Mouse (Mus musculus) kidney, embryonic 16.5 days (tissue): Measurements from ENCODE around the gene Gm20388. TPM values are rescaled to one million over a fixed set of nuclear protein-coding genes. Genes with fewer than 3 reads are reported as not detected.
A peak's percentile ranks its signal among the peaks of the same experiment; 100 is the strongest.

ENCODE experiments used
- ATAC-seq: fragments of 200-750 bp; cut with Nextera tagmentation; 2 replicates; pipeline ENCODE4 v1.8.0; 2017; ENCODE audit warnings: moderate TSS enrichment; ENCODE audit not compliant: low FRiP score, low TSS enrichment
- H3K27ac ChIP-seq: fragments of 300-500 bp; sonication (generic); 2 replicates; pipeline ENCODE4 v1.5.1; 2014; ENCODE audit warnings: low read length
- H3K27me3 ChIP-seq: fragments of 300-500 bp; sonication (generic); 2 replicates; pipeline ENCODE4 v1.6.1; 2014; ENCODE audit warnings: low read length, control low read depth, mixed read lengths; ENCODE audit not compliant: insufficient read depth
- H3K36me3 ChIP-seq: fragments of 300-500 bp; sonication (generic); 2 replicates; pipeline ENCODE4 v1.6.1; 2014; ENCODE audit warnings: low read length, control low read depth, mixed read lengths; ENCODE audit not compliant: insufficient read depth
- H3K4me1 ChIP-seq: fragments of 300-500 bp; sonication (generic); 2 replicates; pipeline ENCODE4 v1.6.1; 2014; ENCODE audit warnings: low read length, control low read depth, mixed read lengths; ENCODE audit not compliant: insufficient read depth
- H3K4me2 ChIP-seq: fragments of 300-500 bp; sonication (generic); replicated peaks from 2 replicates; pipeline ENCODE4 v1.6.1; 2014; ENCODE audit warnings: low read depth, low read length
- H3K4me3 ChIP-seq: fragments of 300-500 bp; sonication (generic); 2 replicates; pipeline ENCODE4 v1.5.1; 2014; ENCODE audit warnings: mild to moderate bottlenecking, low read length
- H3K9ac ChIP-seq: fragments of 300-500 bp; sonication (generic); replicated peaks from 2 replicates; pipeline ENCODE4 v1.6.1; 2014; ENCODE audit warnings: low read length
- H3K9me3 ChIP-seq: fragments of 300-500 bp; sonication (generic); 2 replicates; pipeline ENCODE4 v1.6.1; 2016; ENCODE audit warnings: low read length, control low read depth
- WGBS: fragments of 180-500 bp; shearing (Covaris S2); extraction: QIAGEN DNeasy Blood & Tissue Kit; methylation state at CpG from one replicate; pipeline ENCODE4 v1.1.7; 2014; 5-methylcytosine and 5-hydroxymethylcytosine counted together
- polyA plus RNA-seq: library from polyadenylated mRNA; unstranded; fragments of >200 nt; fragmentation: Nextera tagmentation; extraction: Ambion mirVana; gene quantifications from 2 replicates; pipeline ENCODE4 v1.2.1, GENCODE M21; 2015

Gm20388 gene
- polyA plus RNA-seq, 1 experiment from 2014 or later = 7.7 TPM

DNA sequence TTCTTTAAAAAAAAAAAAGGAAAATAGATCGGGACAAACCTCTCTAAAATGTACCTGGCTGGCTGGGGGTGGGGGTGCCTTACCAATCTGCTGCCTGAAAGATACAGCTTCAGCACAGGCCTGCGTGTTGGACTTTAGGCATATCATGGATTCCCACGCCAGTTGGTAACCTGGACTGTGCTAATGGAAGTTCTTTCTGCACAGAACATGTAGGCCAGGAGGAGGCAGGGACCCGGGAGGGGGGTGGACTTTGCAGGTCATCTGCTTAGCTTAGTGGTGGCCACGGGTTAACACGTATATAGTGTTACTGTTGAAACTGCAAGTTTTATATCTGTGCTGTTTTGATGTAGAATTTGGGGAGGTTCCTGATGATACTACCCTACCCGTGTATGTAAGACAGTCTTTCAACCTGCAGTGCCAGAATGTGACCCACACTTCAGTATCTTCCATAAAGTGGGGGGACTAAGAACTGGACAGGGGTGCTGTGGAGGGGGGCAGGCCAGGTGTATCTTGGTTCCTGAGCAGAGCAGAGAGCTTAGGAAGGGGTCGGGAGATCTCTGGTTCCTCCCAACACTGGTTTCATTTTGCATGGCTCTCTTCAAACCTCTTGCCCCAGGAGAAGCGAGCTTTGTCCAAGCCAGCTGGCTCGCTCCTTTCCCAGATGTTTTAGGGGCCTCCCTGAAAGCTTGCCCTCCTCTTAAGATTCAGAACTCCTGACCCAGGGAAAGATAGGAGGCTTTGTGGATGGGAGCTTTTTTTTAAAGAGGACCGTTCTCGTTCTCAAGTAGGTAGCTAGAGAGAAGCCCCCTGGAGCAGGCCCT lies 1209.2 kb downstream of the Gm20388 start:
- H3K27me3 ChIP-seq = peaks cover 28% of the 10 kb centered on the region
- peaks cover 2% of the 10 kb centered on the region; the same call in 1 of the 2 replicates for H3K9me3 ChIP-seq
- H3K4me1 ChIP-seq = peaks cover 42% of the 10 kb centered on the region
- H3K4me3 ChIP-seq = peak overlapping the region; percentile 70
- H3K27ac ChIP-seq = peak overlapping the region; percentile 79
- H3K36me3 ChIP-seq = peaks cover 21% of the 10 kb centered on the region; the same call in 1 of the 2 replicates
- H3K4me2 ChIP-seq = peak overlapping the region; percentile 56
- peak overlapping the region; percentile 80 for H3K9ac ChIP-seq
- no peak for ATAC-seq
- WGBS = 8% methylated on average over 12 of the region's 12 CpGs

GRCm38 (mm10) chr8:121120456-121121419 lies 1210.1 kb downstream of the Gm20388 start:
- H3K4me1 ChIP-seq = peaks cover 42% of the 10 kb centered on the region
- H3K9ac ChIP-seq = peak overlapping the region; percentile 80
- no peak for ATAC-seq
- H3K27ac ChIP-seq = peak overlapping the region; percentile 79
- H3K4me3 ChIP-seq = peak overlapping the region; percentile 70
- peaks cover 21% of the 10 kb centered on the region; the same call in 1 of the 2 replicates for H3K36me3 ChIP-seq
- H3K4me2 ChIP-seq = peak overlapping the region; percentile 56
- peaks cover 27% of the 10 kb centered on the region for H3K27me3 ChIP-seq
- H3K9me3 ChIP-seq = peaks cover 2% of the 10 kb centered on the region; the same call in 1 of the 2 replicates
- WGBS = 14% methylated on average over 17 of the region's 17 CpGs

GRCm38 (mm10) chr8:121121704-121122103 lies 1211.1 kb downstream of the Gm20388 start:
- Histone ChIP-seq H3K4me2 (peak overlapping the region; percentile 56), H3K36me3 (peaks cover 21% of the 10 kb centered on the region; the same call in 1 of the 2 replicates), H3K27me3 (peaks cover 37% of the 10 kb centered on the region), H3K4me3 (peak overlapping the region; percentile 70), H3K9ac (peak overlapping the region; percentile 80), H3K4me1 (peaks cover 52% of the 10 kb centered on the region), H3K27ac (peak overlapping the region; percentile 40), H3K9me3 (peaks cover 2% of the 10 kb centered on the region; the same call in 1 of the 2 replicates)
- no peak for ATAC-seq
- 28% methylated on average over 8 of the region's 8 CpGs for WGBS

DNA sequence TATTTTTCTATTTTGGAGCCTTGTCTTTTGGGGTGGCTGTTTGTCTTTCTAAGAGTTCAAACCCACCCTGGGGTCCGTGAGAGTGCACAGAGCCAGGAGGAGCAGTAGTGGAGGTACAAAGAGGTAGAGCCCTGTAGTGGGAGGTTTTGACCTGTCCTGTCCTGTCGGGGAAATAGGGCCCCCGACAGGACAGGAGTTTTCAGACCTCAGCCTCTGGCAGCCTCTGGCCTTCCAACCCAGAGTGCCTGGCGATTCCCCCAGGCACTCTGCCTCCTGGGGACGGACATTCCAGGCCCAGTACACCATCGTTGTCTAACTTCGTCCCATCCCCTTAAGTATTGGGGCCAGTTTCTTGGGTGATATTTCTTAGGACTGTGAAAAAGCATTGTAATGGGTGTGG lies 1211.7 kb downstream of the Gm20388 start:
- H3K27me3 ChIP-seq = peaks cover 43% of the 10 kb centered on the region

DNA sequence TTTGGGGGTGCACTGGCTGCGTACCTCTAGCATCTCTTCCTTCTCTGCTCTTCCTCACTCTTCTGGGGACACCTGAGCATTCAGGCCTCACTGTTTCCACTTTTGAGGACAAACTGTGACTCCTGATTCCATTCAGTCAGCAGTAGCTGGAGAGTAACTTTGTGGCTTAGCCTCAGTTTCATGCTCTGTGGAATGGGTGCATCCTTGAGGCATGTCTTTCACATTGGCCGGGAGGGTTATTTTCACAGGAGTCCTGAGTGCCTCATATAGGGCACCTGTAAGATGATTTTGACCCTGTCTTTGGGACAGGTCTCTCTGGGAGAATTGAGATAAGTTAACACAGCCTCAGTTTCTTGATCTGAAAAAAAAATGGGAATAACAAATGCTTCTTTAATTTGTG lies 1212.5 kb downstream of the Gm20388 start:
- no peak for ATAC-seq
- Histone ChIP-seq H3K9me3 (peaks cover 2% of the 10 kb centered on the region; the same call in 1 of the 2 replicates), H3K36me3 (peaks cover 21% of the 10 kb centered on the region; the same call in 1 of the 2 replicates), H3K4me3 (no peak overlapping the region), H3K27me3 (peaks cover 44% of the 10 kb centered on the region), H3K4me2 (peak overlapping the region; percentile 56; the same call in 1 of the 2 replicates), H3K4me1 (peaks cover 64% of the 10 kb centered on the region), H3K27ac (0 out of 2 replicates have a peak overlapping the region, but pooled peaks have one; percentile 8), H3K9ac (no peak overlapping the region)
- 77% methylated on average over 2 of the region's 2 CpGs for WGBS

More for the DNA sequence above, 1211.7 kb downstream of the Gm20388 start:
- H3K4me1 ChIP-seq = peaks cover 59% of the 10 kb centered on the region
- peak overlapping the region; percentile 80 for H3K9ac ChIP-seq
- peaks cover 21% of the 10 kb centered on the region; the same call in 1 of the 2 replicates for H3K36me3 ChIP-seq
- H3K27ac ChIP-seq = peak overlapping the region; percentile 40
- WGBS = 30% methylated on average over 7 of the region's 7 CpGs
- H3K9me3 ChIP-seq = peaks cover 2% of the 10 kb centered on the region; the same call in 1 of the 2 replicates
- peak overlapping the region; percentile 56 for H3K4me2 ChIP-seq
- ATAC-seq = no peak
- H3K4me3 ChIP-seq = peak overlapping the region; percentile 70

- ATAC-seq = peak; percentile 66
- Histone ChIP-seq H3K27me3 (peaks cover 59% of the 10 kb centered on the region), H3K9me3 (peaks cover 2% of the 10 kb centered on the region; the same call in 1 of the 2 replicates), H3K4me1 (peaks cover 79% of the 10 kb centered on the region), H3K36me3 (peaks cover 21% of the 10 kb centered on the region; the same call in 1 of the 2 replicates), H3K9ac (peak overlapping the region; percentile 63; the same call in 1 of the 2 replicates), H3K4me3 (peak overlapping the region; percentile 48), H3K4me2 (peak overlapping the region; percentile 69), H3K27ac (peak overlapping the region; percentile 95)
- 3% methylated on average over 17 of the region's 17 CpGs for WGBS
Observed at GRCm38 (mm10) chr8:121124547-121125239, 1214.1 kb downstream of the Gm20388 start.

GRCm38 (mm10) chr8:121125311-121125876 lies 1214.8 kb downstream of the Gm20388 start:
- ATAC-seq = peak; percentile 83
- peak overlapping the region; percentile 48 for H3K4me3 ChIP-seq
- H3K27me3 ChIP-seq = peaks cover 61% of the 10 kb centered on the region
- H3K9me3 ChIP-seq = peaks cover 2% of the 10 kb centered on the region; the same call in 1 of the 2 replicates
- H3K4me2 ChIP-seq = peak overlapping the region; percentile 69
- H3K27ac ChIP-seq = peak overlapping the region; percentile 95
- H3K9ac ChIP-seq = peak overlapping the region; percentile 63
- peaks cover 21% of the 10 kb centered on the region; the same call in 1 of the 2 replicates for H3K36me3 ChIP-seq
- under 1% methylated on average over 36 of the region's 36 CpGs for WGBS
- peaks cover 82% of the 10 kb centered on the region for H3K4me1 ChIP-seq

GRCm38 (mm10) chr8:121126191-121126590 lies 1215.5 kb downstream of the Gm20388 start:
- Histone ChIP-seq H3K9ac (peak overlapping the region; percentile 63), H3K27ac (peak overlapping the region; percentile 95)

More at GRCm38 (mm10) chr8:121126191-121126590, 1215.5 kb downstream of the Gm20388 start:
- no peak for ATAC-seq
- Histone ChIP-seq H3K4me2 (peak overlapping the region; percentile 69), H3K4me3 (peak overlapping the region; percentile 48), H3K36me3 (peaks cover 18% of the 10 kb centered on the region; the same call in 1 of the 2 replicates), H3K27me3 (peaks cover 55% of the 10 kb centered on the region), H3K4me1 (peaks cover 80% of the 10 kb centered on the region), H3K9me3 (peaks cover 2% of the 10 kb centered on the region; the same call in 1 of the 2 replicates)
- WGBS = 18% methylated on average over 6 of the region's 6 CpGs
